Mouse (Mus musculus) G1E-ER4 (cell line): ENCODE data around the gene Rnf2. TPM values are rescaled to one million over a fixed set of nuclear protein-coding genes. Genes with fewer than 3 reads are reported as not detected.

Experiments used
- GATA1 ChIP-seq: IDR thresholded peaks from one replicate; pipeline ENCODE4 v1.8.0; 2012; ENCODE audit warnings: low read length, inconsistent platforms
- polyA plus RNA-seq: library from polyadenylated mRNA; stranded (reverse); fragments of >175 nt; gene quantifications from 2 replicates; pipeline ENCODE4 v1.2.3, GENCODE M21; 2012

Gene Rnf2
- polyA plus RNA-seq: 50.0 and 79.9 TPM in 2 replicates

- no peak for TF ChIP-seq GATA1
These were observed at the start of gene Rnf2 for GRCm38 (mm10) chr1:151500531-151501361. Gene Rnf2, minus strand, starts transcription at chr1:151500955.

- TF ChIP-seq GATA1: no peak
These were observed 49.0 kb upstream of the Rnf2 start for GRCm38 (mm10) chr1:151549794-151550193.

- TF ChIP-seq GATA1: no peak
These were observed 48.3 kb upstream of the Rnf2 start for GRCm38 (mm10) chr1:151548896-151549610.

GRCm38 (mm10) chr1:151545571-151545970, 44.8 kb upstream of the Rnf2 start:
- TF ChIP-seq GATA1: no peak

- TF ChIP-seq GATA1: no peak
These were observed 43.8 kb upstream of the Rnf2 start for GRCm38 (mm10) chr1:151544581-151544980.

GRCm38 (mm10) chr1:151543796-151544477, 43.2 kb upstream of the Rnf2 start:
- TF ChIP-seq GATA1: no peak

- no peak for TF ChIP-seq GATA1
These were observed 25.9 kb upstream of the Rnf2 start for GRCm38 (mm10) chr1:151526701-151527100.

- no peak for TF ChIP-seq GATA1
These were observed 17.0 kb upstream of the Rnf2 start for GRCm38 (mm10) chr1:151517571-151518250.

GRCm38 (mm10) chr1:151516871-151517270, 16.1 kb upstream of the Rnf2 start:
- TF ChIP-seq GATA1: no peak

GRCm38 (mm10) chr1:151515733-151516132, 15.0 kb upstream of the Rnf2 start:
- TF ChIP-seq GATA1: no peak

- TF ChIP-seq GATA1: no peak
These were observed 13.4 kb upstream of the Rnf2 start for GRCm38 (mm10) chr1:151514119-151514518.

GRCm38 (mm10) chr1:151510811-151511210, 10.1 kb upstream of the Rnf2 start:
- TF ChIP-seq GATA1: no peak

- no peak for TF ChIP-seq GATA1
These were observed 797 bp downstream of the Rnf2 start for GRCm38 (mm10) chr1:151499815-151500501.

- TF ChIP-seq GATA1: no peak
These were observed 2.4 kb downstream of the Rnf2 start for GRCm38 (mm10) chr1:151498381-151498780.

GRCm38 (mm10) chr1:151497942-151498341, 2.8 kb downstream of the Rnf2 start:
- TF ChIP-seq GATA1: no peak
